Mouse (Mus musculus): ENCODE results near the gene Otogl. TPM values are rescaled to one million over a fixed set of nuclear protein-coding genes. Genes with fewer than 3 reads are reported as not detected.

Otogl gene
- 0.05 and 0.07 TPM in 2 replicates for polyA plus RNA-seq (2011; ENCODE audit: insufficient read length, low read depth, missing spikeins)

DNA sequence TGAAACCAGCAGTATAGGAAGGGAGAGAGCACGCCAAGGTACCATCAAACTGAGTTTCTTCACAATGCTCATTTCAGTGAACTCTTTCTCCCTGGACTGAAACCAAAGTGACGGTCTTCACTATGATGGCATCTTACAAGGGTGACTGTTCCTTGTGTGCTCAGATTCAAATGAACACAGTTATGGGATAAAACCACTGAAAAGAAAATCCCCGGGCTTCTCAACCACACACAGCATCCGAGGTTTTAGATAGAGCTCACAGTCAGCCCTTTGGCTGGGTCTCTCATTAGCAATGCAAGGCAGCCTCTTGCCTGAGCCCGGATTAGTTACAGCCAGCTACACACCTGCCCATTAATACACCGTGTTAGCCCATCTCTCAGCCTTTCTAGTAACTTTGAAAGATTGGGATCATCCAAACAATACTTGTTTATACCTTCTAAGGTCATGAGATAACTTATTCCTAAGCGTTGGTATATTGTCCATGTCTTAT, at the start of gene Otogl:
Gene Otogl, minus strand, starts transcription at position 51 of the 490 bp plus-strand sequence.
- Histone ChIP-seq H3K27ac (ENCODE audit: insufficient read depth, low read length) (no peak within 1 kb of the TSS), H3K4me3 (ENCODE audit: insufficient read depth, low read length) (no peak within 1 kb of the TSS), H3K4me1 (ENCODE audit: control insufficient read depth, insufficient read depth, low read length) (no peaks in the 10 kb centered on the region)
- TF ChIP-seq CTCF (IDR thresholded peaks at IDR 0.05; ENCODE audit: borderline replicate concordance, insufficient read depth, low read length) (no peak), POLR2A (IDR thresholded peaks at IDR 0.05; ENCODE audit: low read depth, low read length) (no peak)

GRCm38 (mm10) chr10:107956588-107956987, 44.7 kb upstream of the Otogl start:
- Histone ChIP-seq H3K4me1 (ENCODE audit: control insufficient read depth, insufficient read depth, low read length) (no peaks in the 10 kb centered on the region), H3K27ac (ENCODE audit: insufficient read depth, low read length) (no peak overlapping the region), H3K4me3 (ENCODE audit: insufficient read depth, low read length) (no peak overlapping the region)
- TF ChIP-seq POLR2A (IDR thresholded peaks at IDR 0.05; ENCODE audit: low read depth, low read length) (no peak), CTCF (IDR thresholded peaks at IDR 0.05; ENCODE audit: borderline replicate concordance, insufficient read depth, low read length) (no peak)

DNA sequence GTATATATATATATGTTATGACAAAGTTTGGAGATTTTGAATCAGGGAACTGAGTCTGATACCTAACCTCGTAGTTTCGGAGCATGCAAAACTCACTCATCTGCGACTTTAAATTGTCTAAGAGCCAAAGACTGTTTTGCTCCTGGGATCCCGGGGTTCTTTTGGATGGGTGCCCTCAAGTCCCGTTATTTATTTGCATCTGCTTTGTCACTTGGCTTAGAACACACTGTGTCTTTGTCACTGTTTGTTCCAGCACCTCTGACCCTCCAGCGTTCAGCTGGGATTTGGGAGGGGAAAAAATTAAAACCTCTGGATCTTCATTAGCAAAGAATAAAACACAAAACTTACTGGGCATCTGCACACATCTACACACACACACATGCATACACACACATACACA, 42.5 kb upstream of the Otogl start:
- TF ChIP-seq CTCF (IDR thresholded peaks at IDR 0.05; ENCODE audit: borderline replicate concordance, insufficient read depth, low read length) (no peak), POLR2A (IDR thresholded peaks at IDR 0.05; ENCODE audit: low read depth, low read length) (no peak)
- no peak overlapping the region for H3K4me3 ChIP-seq (ENCODE audit: insufficient read depth, low read length)
- no peak overlapping the region for H3K27ac ChIP-seq (ENCODE audit: insufficient read depth, low read length)
- H3K4me1 ChIP-seq (ENCODE audit: control insufficient read depth, insufficient read depth, low read length): no peaks in the 10 kb centered on the region

DNA sequence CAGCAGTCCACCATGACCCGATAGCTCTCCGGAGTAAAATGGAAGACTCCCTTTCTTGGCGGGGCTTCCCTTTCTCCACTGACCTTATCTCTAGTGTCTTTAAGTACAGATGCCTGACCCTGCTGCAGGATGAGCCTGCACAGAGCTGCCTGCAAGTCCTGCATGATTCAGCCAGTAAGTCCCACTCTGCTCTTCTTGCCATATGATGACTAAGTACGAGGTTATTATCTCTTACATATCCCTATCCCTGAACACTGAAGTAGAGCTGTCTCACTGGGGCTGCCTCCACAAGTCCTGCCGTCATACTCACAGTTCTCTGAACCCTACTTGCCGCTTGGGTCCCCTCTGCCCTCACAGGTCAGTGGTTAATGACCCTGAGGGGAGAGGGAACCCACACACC, 39.7 kb upstream of the Otogl start:
- Histone ChIP-seq H3K27ac (ENCODE audit: insufficient read depth, low read length) (no peak overlapping the region), H3K4me1 (ENCODE audit: control insufficient read depth, insufficient read depth, low read length) (no peaks in the 10 kb centered on the region), H3K4me3 (ENCODE audit: insufficient read depth, low read length) (no peak overlapping the region)
- no peak for TF ChIP-seq CTCF (IDR thresholded peaks at IDR 0.05; ENCODE audit: borderline replicate concordance, insufficient read depth, low read length)
- TF ChIP-seq POLR2A (IDR thresholded peaks at IDR 0.05; ENCODE audit: low read depth, low read length): no peak

DNA sequence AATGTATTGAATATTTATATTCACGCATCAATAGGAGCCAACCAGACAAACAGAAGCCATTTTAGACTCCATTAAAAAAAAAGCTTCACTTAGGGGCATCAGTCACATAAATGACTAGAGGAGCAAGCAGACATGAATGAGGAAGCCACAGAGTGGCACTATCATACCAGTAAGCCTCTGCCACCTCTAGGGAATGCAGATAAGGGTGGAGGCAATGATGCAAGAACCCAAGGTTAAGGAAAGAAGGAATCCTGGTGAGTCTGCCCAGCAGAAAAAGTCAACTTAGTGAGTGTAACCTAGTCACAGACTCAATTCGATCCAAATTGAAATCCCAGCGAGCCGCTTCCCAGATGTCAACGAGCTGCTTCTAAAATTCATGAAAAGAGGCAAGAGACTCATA, 38.0 kb upstream of the Otogl start:
- no peak overlapping the region for H3K4me3 ChIP-seq (ENCODE audit: insufficient read depth, low read length)
- H3K4me1 ChIP-seq (ENCODE audit: control insufficient read depth, insufficient read depth, low read length): no peaks in the 10 kb centered on the region
- TF ChIP-seq POLR2A (IDR thresholded peaks at IDR 0.05; ENCODE audit: low read depth, low read length) (no peak), CTCF (IDR thresholded peaks at IDR 0.05; ENCODE audit: borderline replicate concordance, insufficient read depth, low read length) (no peak)
- H3K27ac ChIP-seq (ENCODE audit: insufficient read depth, low read length): no peak overlapping the region

DNA sequence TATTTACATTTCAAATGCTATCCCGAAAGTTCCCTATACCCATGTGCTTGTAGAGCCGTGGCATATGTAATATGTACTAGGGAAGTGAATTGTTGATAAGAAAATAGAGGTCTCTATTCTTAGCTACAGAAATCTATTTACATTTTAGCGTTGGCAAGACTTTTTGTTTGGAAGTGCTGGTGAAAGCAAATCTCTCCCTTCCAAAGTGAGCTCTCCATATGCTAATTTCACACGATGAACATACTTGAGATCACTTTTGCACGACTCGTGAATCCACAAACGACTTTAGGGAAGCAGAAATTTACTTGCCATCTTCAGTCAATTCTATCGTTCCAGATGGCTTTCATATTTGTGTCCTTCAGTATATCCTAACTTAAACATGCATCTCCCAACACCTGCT, 36.7 kb upstream of the Otogl start:
- no peaks in the 10 kb centered on the region for H3K4me1 ChIP-seq (ENCODE audit: control insufficient read depth, insufficient read depth, low read length)
- no peak for TF ChIP-seq POLR2A (IDR thresholded peaks at IDR 0.05; ENCODE audit: low read depth, low read length)
- no peak for TF ChIP-seq CTCF (IDR thresholded peaks at IDR 0.05; ENCODE audit: borderline replicate concordance, insufficient read depth, low read length)
- no peak overlapping the region for H3K4me3 ChIP-seq (ENCODE audit: insufficient read depth, low read length)
- no peak overlapping the region for H3K27ac ChIP-seq (ENCODE audit: insufficient read depth, low read length)

- no peak overlapping the region for H3K4me3 ChIP-seq (ENCODE audit: insufficient read depth, low read length)
- no peaks in the 10 kb centered on the region for H3K4me1 ChIP-seq (ENCODE audit: control insufficient read depth, insufficient read depth, low read length)
- no peak overlapping the region for H3K27ac ChIP-seq (ENCODE audit: insufficient read depth, low read length)
- TF ChIP-seq CTCF (IDR thresholded peaks at IDR 0.05; ENCODE audit: borderline replicate concordance, insufficient read depth, low read length): no peak
- no peak for TF ChIP-seq POLR2A (IDR thresholded peaks at IDR 0.05; ENCODE audit: low read depth, low read length)
These were observed 36.1 kb upstream of the Otogl start for GRCm38 (mm10) chr10:107948038-107948437.

GRCm38 (mm10) chr10:107946348-107946747, 34.4 kb upstream of the Otogl start:
- TF ChIP-seq POLR2A (IDR thresholded peaks at IDR 0.05; ENCODE audit: low read depth, low read length) (no peak), CTCF (IDR thresholded peaks at IDR 0.05; ENCODE audit: borderline replicate concordance, insufficient read depth, low read length) (no peak)
- Histone ChIP-seq H3K4me1 (ENCODE audit: control insufficient read depth, insufficient read depth, low read length) (no peaks in the 10 kb centered on the region), H3K27ac (ENCODE audit: insufficient read depth, low read length) (no peak overlapping the region), H3K4me3 (ENCODE audit: insufficient read depth, low read length) (no peak overlapping the region)

DNA sequence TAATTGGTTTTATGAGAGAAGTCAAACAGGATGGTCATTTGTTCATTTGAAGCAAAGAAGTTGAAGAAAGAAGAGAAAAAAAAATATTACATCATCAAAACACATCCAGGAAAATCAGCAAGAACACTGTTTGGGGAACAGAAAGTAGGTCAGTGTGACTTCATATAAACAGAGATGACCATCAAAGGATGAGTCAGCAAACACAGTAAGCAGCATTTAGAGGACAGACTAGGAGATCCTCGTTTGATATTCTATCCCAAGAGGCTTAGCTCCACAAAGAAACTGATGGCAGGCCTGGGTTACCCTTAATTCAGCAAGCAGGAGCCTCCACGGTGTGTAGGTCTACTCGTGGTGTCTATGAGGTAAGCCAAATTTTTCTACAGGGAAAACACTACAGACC, 31.9 kb upstream of the Otogl start:
- TF ChIP-seq CTCF (IDR thresholded peaks at IDR 0.05; ENCODE audit: borderline replicate concordance, insufficient read depth, low read length) (no peak), POLR2A (IDR thresholded peaks at IDR 0.05; ENCODE audit: low read depth, low read length) (no peak)
- Histone ChIP-seq H3K4me3 (ENCODE audit: insufficient read depth, low read length) (no peak overlapping the region), H3K4me1 (ENCODE audit: control insufficient read depth, insufficient read depth, low read length) (no peaks in the 10 kb centered on the region), H3K27ac (ENCODE audit: insufficient read depth, low read length) (no peak overlapping the region)

GRCm38 (mm10) chr10:107941188-107941900, 29.4 kb upstream of the Otogl start:
- Histone ChIP-seq H3K4me1 (ENCODE audit: control insufficient read depth, insufficient read depth, low read length) (no peaks in the 10 kb centered on the region), H3K27ac (ENCODE audit: insufficient read depth, low read length) (no peak overlapping the region), H3K4me3 (ENCODE audit: insufficient read depth, low read length) (no peak overlapping the region)
- TF ChIP-seq POLR2A (IDR thresholded peaks at IDR 0.05; ENCODE audit: low read depth, low read length) (no peak), CTCF (IDR thresholded peaks at IDR 0.05; ENCODE audit: borderline replicate concordance, insufficient read depth, low read length) (no peak)
